Mouse (Mus musculus) adrenal gland, postnatal 36 days (tissue): ENCODE measurements at regions not wholly inside any gene's neighbourhood (a gene's known extent, or its start where the extent isn't known, plus 50 kb on each side); places are given as distances from the start of the nearest gene placed in this dataset.

Experiments used
- DNase-seq, 2 experiments: peaks; one replicate each; pipeline ENCODE4 v3.0.0; 2021; ENCODE audit warnings: mixed read lengths in 1 of 2

GRCm38 (mm10) chr5:46791051-46791450 is 933.6 kb upstream of the Lcorl start:
- no peak for DNase-seq

GRCm38 (mm10) chr5:46790536-46790935 is 933.1 kb upstream of the Lcorl start:
- DNase-seq: peak; percentile 9 to 42

DNA sequence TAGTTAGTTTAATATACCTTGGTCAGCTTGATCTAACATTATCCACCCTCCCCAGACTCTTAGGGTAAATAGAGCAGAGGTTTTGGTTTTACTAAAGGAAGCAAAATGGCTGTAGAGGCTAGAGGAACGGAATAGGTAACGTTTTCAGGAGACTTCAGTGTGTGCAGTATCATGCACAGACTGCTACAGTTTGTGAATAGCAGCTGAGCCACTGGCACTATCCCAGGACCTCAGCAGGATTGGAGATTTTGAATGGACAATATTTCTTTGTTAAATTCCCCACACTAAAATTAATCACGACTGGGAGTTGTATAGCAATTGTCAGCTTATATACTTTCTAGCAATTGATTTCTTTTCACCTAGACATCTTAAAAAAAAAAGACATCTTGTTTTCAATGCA is 929.7 kb upstream of the Lcorl start:
- no peak for DNase-seq

- no peak for DNase-seq
Observed at GRCm38 (mm10) chr5:46756094-46756493, 898.7 kb upstream of the Lcorl start.

DNA sequence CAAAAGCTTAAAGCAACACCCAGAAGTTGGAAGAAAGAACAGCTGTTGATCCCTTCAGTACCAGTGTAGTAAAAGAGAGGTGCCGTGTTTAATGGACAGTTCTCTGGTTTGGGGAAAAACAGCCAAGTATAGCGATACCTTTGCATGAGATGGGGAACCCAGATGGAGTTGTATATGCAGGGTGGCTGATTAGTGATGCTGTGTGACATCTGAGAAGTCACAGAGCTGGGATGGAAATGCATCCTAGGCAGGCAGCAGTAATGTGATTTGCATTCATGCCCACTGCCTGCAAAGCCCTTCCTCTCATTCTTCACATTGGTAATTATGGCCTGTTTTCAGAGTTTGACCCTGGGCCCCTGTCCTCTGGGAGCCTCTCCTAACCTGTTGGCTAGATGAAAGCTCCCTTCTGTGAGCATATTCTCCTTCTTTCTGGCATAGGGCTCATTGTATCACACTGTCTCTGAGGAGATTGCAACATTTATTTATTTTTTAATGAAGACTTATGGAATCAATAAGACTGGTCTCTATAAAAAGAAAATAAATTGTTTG is 882.7 kb upstream of the Lcorl start:
- no peak for DNase-seq

GRCm38 (mm10) chr5:46732510-46732909 is 875.1 kb upstream of the Lcorl start:
- no peak for DNase-seq

GRCm38 (mm10) chr5:46732025-46732424 is 874.6 kb upstream of the Lcorl start:
- no peak for DNase-seq

DNA sequence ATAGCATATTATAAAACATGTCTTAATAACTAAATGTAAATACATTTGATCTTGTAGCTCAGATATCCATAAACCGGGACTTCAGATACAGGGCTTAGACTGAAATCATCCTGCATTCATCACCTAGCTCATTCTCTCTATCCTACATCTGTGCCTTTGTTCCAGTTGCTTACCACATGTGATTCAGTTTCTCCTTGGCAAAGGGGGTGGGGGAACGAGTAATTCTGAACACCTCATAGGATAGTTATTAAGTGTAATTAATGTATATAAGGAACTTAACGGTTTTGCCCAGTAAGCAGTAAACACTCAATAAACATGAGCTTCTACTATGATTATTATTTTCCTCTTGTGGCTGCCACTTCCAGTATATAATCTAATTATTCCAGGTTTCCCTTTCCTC is 873.9 kb upstream of the Lcorl start:
- DNase-seq: no peak

DNA sequence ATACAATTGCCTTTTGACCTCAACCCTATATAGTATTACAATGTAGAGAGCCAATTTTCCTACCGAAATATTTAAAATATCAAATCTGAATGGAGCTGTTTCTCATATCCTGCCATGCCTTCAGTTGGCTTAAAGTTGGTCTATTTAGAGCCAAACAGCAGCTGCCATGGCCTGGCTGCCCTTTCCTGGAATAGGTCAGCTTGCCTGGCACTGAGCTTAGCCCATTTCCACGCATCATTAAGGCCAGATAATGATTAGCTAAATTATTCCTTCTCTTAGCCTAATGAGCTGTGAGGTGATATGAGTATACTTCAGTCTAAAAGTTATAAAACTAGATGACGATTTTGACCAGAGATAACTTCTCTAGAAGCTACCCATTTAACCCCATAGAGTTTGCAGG is 852.2 kb upstream of the Lcorl start:
- DNase-seq: peak in 1 of 2 experiments; percentile 6

DNA sequence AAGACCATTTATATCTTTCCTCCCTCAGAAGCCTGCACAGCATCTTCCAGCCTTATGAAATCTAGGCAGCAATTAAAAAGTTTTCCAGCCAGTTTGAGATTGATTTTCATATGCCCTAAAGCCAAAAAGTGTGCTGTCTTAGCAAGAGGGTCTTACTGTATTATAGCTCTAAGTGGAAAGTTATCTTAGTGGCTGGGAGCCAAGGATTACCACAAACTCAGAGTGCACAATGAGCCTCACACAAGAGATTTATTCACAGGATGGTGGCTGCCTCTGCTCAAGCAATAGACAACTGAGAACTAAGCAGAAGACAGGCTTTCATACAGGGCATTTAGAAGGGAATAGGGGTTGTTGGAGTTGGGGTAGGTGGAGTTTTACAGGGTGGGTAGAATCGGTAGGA is 850.4 kb upstream of the Lcorl start:
- no peak for DNase-seq

DNA sequence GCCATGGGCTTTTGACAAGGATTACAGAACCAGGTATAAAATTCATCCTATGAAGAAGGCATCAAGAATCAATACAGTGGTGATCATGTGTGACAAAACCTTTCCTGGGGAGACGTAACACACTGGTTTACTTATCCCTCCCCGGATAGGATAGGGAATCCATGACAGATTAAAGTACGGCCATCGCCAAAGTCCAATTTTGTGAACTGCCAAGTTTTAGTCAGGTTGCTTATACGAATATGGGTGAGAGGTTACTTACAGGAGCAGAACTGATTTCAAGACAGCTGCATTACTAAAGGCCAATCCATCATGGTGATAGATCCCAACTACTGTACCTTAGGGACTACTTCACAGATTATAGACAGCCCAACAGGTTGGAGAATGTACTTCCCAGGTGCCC is 849.6 kb upstream of the Lcorl start:
- DNase-seq: no peak

GRCm38 (mm10) chr5:46678007-46678406 is 820.6 kb upstream of the Lcorl start:
- DNase-seq: no peak

- no peak for DNase-seq
Observed at GRCm38 (mm10) chr5:46674810-46675502, 817.5 kb upstream of the Lcorl start.

DNA sequence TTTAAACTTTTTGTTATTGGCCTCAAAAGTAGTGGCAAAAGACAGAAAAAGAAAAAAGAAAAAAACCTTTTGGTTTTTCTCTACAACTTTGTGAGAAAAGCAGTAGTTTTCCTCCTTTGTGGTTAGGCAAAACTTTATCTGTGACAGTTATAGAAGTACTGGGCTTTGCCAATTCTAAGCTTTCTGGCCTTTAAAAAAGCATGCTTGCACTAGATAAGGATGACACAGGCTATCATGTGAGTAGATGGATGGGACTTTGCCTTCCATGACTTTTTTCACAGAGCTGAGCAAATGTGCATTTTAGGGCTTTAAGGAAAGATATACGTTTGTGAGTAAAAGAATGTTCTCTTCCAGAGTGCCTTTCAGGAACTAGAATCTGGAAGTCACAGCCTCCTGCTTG is 816.0 kb upstream of the Lcorl start:
- no peak for DNase-seq

DNA sequence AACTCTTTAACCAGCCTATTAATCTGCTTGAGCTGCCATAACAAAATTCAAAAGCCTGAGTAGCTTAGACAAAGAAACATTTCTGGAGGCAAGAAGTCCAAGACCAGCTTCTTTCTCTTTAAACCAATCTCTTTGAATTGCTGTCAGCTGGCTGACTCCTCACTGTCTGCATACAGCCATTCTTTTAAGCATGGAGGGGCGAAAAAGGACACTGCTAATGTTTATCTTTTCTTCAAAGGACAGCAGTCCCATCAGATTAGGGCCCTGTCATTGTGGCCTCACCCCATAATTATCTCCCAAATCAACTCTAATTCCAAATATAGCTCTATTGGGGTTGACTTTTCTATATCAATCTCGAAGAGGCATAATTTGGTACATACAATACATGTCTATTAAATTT is 813.1 kb upstream of the Lcorl start:
- no peak for DNase-seq

DNA sequence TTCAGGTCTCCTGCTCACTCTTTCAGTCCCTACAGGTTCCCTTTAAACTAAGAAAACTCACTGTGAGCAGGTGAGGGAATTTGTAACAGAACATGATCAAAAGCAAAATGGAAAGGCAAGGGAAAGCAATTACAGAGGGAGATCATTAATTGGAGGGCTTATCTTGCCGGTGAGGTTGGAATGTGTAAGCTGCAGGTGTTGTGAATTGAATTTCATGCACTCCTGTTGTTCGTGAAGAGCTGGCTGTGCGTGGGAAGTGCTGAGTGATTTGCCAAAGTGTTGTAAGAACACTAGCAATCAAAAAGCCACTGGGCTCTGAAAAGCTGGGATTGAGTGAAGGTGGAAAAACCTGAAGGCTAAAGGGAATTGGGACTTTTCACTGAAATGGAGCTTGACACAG is 808.8 kb upstream of the Lcorl start:
- DNase-seq: no peak

DNA sequence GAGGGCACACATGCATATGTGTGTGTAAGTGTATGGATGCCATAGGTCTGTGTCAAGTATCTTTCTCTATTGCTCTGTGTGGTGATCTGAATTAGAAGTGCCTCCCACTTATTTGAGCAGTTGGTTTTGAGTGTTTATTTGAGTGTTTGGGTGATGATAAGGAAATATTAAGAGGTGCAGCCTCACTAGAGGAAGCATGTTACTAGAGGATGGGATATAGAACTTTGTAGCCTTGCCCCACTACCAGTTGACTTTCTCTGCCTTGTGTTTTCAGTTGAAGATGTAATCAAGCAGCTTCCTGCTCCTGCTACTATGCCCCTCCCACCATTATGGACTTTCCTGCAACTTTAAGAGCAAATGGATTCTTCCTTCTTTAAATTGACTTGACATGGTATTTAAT is 799.6 kb upstream of the Lcorl start:
- no peak for DNase-seq

- no peak for DNase-seq
Observed at GRCm38 (mm10) chr5:46654189-46654588, 796.8 kb upstream of the Lcorl start.

- DNase-seq: no peak
Observed at GRCm38 (mm10) chr5:46643009-46643408, 785.6 kb upstream of the Lcorl start.

GRCm38 (mm10) chr5:46635116-46635668 is 777.8 kb upstream of the Lcorl start:
- DNase-seq: no peak
